Mouse (Mus musculus): Measurements from ENCODE around the gene Adal.

Gene Adal

GRCm38 (mm10) chr2:121178828-121179479 is 38.7 kb downstream of the Adal start:
- no peak for DNase-seq (ENCODE audit: low spot score in 2 of 2)

- peak in 1 of 2 experiments; percentile 46 for DNase-seq (ENCODE audit: low spot score in 2 of 2)
These were observed 43.2 kb downstream of the Adal start for GRCm38 (mm10) chr2:121183431-121183830.

- DNase-seq (ENCODE audit: low spot score in 2 of 2) = no peak
These were observed 43.9 kb downstream of the Adal start for GRCm38 (mm10) chr2:121184142-121184541.

- DNase-seq (ENCODE audit: low spot score in 2 of 2) = no peak
These were observed 48.3 kb downstream of the Adal start for GRCm38 (mm10) chr2:121188530-121188929.

GRCm38 (mm10) chr2:121195466-121195865 is 55.2 kb downstream of the Adal start:
- DNase-seq (ENCODE audit: low spot score in 2 of 2) = peak in 1 of 2 experiments; percentile 65

- no peak for DNase-seq (ENCODE audit: low spot score in 2 of 2)
These were observed 64.0 kb downstream of the Adal start for GRCm38 (mm10) chr2:121204276-121204675.
